Mouse (Mus musculus): ENCODE measurements around the gene Abtb2. TPM values are rescaled to one million over a fixed set of nuclear protein-coding genes. Genes with fewer than 3 reads are reported as not detected.
"Not testable (repeated sequence)": the region's sequence is repeated elsewhere in the genome, so short reads cannot be mapped to it uniquely, and the experiment has no call there.

Abtb2 gene
- 100 to 1,000 TPM in 2 of 26 experiments, 10 to 100 TPM in 8, 1 to 10 TPM in 16; 1.0 to 160 (median 6.2) TPM for total RNA-seq (2018; cell fraction: chromatin; rRNA removed)
- 10 to 100 TPM in 3 of 26 experiments, 1 to 10 TPM in 14, under 1 TPM in 9; 0.33 to 34.0 (median 2.0) TPM for total RNA-seq (2018; cell fraction: cytosol; rRNA removed)
- total RNA-seq (2018; cell fraction: nucleus; rRNA removed): 10 to 100 TPM in 11 of 26 experiments, 1 to 10 TPM in 15; 1.2 to 97.5 (median 8.2) TPM
- 0.14 to 1.7 TPM (median 0.55 TPM) in 3 replicates for polyA plus RNA-seq (2018)

DNA sequence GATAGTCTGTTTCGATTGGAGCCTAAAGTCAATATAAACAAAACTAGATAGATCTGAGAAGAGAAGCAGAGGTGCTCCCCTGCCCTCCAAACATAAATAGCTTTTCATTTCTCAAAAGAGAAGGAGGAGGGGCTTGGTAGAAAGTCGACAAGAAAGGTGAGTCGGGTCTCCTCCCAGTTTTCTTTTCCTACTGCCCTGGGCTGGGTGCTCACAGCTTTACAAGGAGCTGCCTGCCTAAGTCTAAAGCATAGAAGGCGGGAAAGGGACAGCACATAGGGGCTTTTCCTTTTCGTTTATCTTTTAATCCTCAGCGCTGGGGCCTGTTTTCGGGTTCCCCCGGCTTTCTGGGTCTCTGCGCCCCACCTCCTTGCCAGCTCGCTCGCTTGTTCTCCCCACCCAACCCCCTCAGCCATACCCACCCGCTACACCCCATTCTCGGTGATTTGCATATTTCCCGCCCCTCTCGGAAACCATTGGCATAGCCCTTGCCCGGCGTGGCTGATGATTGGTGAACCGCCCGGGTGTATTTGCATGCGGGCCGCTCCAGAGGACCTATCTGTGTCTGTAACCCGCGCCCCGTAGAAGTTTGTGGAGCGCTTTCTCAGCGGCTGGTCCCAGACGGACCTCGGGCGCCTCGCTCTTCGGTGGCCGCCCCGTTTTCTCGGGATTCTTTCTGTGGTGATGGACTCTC lies at the start of gene Abtb2:
Gene Abtb2 (plus strand): TSS at position 579 of the 691 bp plus-strand sequence.
- peak within 1 kb of the TSS; percentile 39 for H3K4me3 ChIP-seq (ENCODE audit: inconsistent target)
- H3K36me3 ChIP-seq (ENCODE audit: inconsistent target): no peaks in the 10 kb centered on the region
- H3K79me2 ChIP-seq (ENCODE audit: inconsistent target): no peaks in the 10 kb centered on the region
- under 1% methylated on average over 32 of the region's 34 CpGs for WGBS (ENCODE audit: missing documents)
- no peak within 1 kb of the TSS for H3K27ac ChIP-seq

DNA sequence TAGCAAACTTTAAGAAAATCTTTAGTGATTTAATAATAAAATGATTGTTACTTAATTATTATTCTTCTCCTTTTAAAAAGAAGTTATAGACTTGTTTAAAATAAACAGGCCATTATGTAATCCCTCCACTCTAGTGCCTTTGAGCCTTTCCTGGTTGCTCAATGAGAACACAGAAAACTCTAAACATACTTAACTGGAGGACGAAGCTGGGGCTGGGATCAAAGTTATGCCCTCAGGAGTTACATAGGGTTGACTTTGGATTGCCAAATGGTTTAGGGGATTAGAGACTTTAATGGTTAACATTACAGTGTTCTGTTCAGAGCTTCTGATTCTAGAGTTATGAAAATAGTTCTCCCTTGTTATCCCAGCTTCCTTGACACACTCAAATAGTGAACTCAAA lies 49.6 kb upstream of the Abtb2 start:
- H3K36me3 ChIP-seq (ENCODE audit: inconsistent target): no peaks in the 10 kb centered on the region
- no peak overlapping the region for H3K4me3 ChIP-seq (ENCODE audit: inconsistent target)
- H3K79me2 ChIP-seq (ENCODE audit: inconsistent target): no peaks in the 10 kb centered on the region
- no peak overlapping the region for H3K27ac ChIP-seq
- WGBS (ENCODE audit: missing documents): 100% methylated on average over 1 of the region's 1 CpGs

DNA sequence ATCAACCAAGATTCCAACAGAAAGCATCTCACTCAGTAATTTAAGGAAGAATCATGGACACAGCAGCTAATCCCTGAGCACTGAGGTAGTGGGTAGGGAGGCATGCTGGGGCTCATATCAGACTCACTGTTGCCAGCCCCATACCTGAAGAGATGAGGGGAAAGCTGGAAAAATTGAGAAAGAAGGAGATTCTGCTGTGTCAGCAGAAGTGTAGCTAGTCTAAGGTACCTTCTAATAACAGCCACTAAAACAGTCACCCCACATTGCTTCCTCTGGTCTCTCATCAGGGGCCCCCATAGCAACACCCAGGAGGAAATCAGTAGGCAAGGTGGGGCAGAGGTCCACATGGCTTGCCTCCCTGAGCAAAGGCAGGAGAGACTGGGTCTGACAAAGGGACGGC lies 40.5 kb upstream of the Abtb2 start:
- no peak overlapping the region for H3K4me3 ChIP-seq (ENCODE audit: inconsistent target)
- WGBS (ENCODE audit: missing documents): 100% methylated on average over 1 of the region's 1 CpGs

DNA sequence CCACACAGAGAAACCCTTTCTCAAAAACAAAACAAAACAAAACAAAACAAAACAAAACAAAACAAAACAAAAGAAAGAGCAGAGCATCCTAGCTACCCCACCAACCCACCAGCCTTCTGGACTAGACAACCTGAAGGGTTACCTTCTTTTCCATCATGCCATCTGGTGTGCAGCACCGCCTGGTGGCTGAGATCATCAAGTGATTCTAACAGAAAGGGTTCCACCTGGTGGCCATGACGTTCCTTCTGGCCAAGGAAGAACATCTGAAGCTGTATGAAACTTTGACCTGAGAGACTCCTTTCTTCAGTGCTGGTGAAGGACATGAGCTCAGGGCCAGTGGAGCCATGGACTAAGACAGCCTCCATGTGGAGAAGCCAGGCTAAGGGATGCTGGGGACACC lies 19.0 kb upstream of the Abtb2 start:
- Histone ChIP-seq H3K27ac (no peak overlapping the region), H3K36me3 (ENCODE audit: inconsistent target) (no peaks in the 10 kb centered on the region), H3K79me2 (ENCODE audit: inconsistent target) (no peaks in the 10 kb centered on the region), H3K4me3 (ENCODE audit: inconsistent target) (no peak overlapping the region)
- 0% methylated on average over 2 of the region's 2 CpGs for WGBS (ENCODE audit: missing documents)

More for the DNA sequence above, 40.5 kb upstream of the Abtb2 start:
- no peak overlapping the region for H3K27ac ChIP-seq
- no peaks in the 10 kb centered on the region for H3K79me2 ChIP-seq (ENCODE audit: inconsistent target)
- no peaks in the 10 kb centered on the region for H3K36me3 ChIP-seq (ENCODE audit: inconsistent target)

DNA sequence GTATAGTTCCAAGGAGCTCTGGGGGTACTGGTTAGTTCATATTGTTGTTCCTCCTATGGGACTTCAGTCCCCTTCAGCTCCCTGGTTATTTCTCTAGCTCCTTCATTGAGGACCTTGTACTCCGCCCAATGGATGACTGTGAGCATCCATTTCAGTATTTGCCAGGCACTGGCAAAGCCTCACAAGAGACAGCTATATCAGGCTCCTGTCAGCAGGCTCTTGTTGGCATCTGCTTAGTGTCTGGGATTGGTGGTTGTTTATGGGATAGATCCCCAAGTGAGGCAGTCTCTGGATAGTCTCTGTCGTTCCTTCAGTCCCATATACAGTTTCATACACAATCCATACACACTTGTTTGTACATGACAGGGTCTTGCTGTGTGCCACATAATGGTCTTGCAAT lies 15.8 kb upstream of the Abtb2 start:
- 95% methylated on average over 2 of the region's 2 CpGs for WGBS (ENCODE audit: missing documents)
- not testable (repeated sequence) for H3K4me3 ChIP-seq (ENCODE audit: inconsistent target); H3K27ac ChIP-seq; H3K36me3 ChIP-seq (ENCODE audit: inconsistent target); H3K79me2 ChIP-seq (ENCODE audit: inconsistent target)

DNA sequence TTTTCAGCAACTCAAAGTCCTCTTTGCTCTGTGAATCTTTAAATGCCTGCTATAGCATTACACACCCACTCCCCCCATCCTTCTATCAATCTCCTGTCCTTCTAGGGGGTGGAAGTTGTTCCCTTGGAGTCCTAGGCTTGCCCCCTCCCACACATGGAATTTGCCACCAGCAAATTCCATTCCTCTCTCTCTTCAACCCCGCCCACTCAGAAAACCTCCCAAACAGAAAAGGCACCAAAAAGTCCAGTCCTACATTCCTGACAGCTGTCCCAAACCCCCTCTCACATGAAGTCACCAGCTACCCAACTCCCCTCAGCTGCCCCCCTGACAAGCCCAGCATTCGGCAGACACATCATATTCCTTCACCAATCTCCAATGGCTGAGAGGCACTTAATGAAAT lies 12.1 kb upstream of the Abtb2 start:
- Histone ChIP-seq H3K36me3 (ENCODE audit: inconsistent target) (no peaks in the 10 kb centered on the region), H3K4me3 (ENCODE audit: inconsistent target) (no peak overlapping the region), H3K79me2 (ENCODE audit: inconsistent target) (no peaks in the 10 kb centered on the region), H3K27ac (no peak overlapping the region)
- WGBS (ENCODE audit: missing documents): 83% methylated on average over 2 of the region's 2 CpGs

DNA sequence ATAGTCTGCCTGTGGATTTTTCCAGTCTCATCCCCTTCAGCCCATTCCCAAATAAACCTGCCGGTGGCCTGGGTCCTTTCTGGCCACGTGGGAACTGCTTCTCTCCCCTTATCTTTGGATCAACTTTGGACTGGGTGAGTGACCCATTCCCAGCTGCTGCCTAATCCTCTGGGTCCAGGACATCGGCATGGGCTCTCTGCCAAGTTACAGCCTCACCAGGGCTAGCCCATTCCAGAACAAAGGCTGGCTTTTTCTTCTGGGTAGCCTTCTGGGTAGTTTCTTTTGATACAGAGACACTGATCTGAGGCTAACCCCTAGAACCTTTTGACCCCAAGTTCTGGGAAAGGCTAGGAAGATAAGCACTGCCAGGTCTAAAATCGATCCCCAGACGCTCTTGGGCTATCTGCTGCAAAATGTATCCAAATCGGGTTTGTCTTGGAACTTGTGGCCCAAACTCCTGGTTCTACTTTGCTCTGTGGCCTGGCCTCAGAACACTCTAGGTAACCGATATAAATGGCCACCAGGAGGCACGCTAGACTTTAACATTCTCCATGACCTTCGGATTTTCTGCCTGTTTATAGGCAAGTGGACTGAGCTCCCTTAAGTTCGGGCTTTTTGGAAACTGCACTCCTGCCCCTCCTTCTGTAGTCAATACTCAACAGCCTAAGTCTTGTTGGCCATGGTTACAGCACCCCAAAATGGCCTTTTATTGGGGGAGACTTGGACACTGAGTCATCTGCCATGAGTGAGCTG lies 9.8 kb upstream of the Abtb2 start:
- no peak overlapping the region for H3K4me3 ChIP-seq (ENCODE audit: inconsistent target)
- H3K36me3 ChIP-seq (ENCODE audit: inconsistent target): no peaks in the 10 kb centered on the region
- no peaks in the 10 kb centered on the region for H3K79me2 ChIP-seq (ENCODE audit: inconsistent target)
- no peak overlapping the region for H3K27ac ChIP-seq
- whole genome bisulfite sequencing (ENCODE audit: missing documents): 74% methylated on average over 10 of the region's 10 CpGs

DNA sequence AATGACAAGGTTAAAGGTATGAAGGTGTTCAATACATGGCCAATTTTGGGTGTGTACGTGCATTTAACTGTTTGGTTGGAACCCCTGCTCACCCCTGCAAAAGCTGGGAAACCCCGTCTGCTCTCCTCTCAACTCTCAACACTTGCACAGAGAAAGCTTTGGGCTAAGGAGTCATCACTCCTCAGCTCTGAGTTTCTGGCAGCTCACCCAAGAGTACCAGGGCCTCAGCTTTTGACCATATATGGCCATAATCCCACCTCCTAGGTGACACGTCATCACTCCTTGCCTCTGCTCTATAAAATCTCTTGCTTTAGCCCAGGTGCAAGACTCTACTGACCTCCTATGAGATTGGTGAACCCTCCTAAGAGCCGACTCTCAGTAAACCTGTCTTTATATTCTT lies 5.2 kb upstream of the Abtb2 start:
- H3K79me2 ChIP-seq (ENCODE audit: inconsistent target): no peaks in the 10 kb centered on the region
- WGBS (ENCODE audit: missing documents): 74% methylated on average over 4 of the region's 4 CpGs
- H3K4me3 ChIP-seq (ENCODE audit: inconsistent target): no peak overlapping the region
- no peak overlapping the region for H3K27ac ChIP-seq
- H3K36me3 ChIP-seq (ENCODE audit: inconsistent target): no peaks in the 10 kb centered on the region

DNA sequence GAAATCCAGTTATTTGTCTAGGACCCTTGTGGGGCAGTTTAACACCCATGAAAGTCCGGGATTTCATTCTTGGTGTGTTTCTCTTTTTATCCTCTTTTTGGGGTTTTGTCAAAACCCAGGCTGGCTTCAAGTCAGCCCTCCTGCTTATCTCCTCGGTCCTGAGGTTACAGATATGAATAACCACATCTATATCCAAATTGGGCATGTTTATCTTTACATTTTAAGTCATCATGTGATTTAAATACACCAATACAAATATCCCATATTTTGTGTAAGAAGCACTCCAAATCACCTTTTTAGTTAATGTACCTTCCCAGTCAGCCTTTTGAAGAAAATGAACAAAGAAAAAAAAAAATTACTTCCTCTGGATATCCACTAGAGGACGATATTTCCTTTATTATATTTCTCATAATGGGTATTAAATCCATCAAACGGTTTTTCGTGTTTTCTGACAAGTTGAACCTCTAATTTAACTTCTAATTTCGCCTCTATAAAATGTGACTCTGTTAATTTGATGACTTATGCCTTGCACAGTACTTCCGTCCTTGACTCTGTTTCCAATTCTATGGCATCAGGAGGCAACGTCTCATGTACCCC lies 1.6 kb upstream of the Abtb2 start:
- Histone ChIP-seq H3K36me3 (ENCODE audit: inconsistent target) (no peaks in the 10 kb centered on the region), H3K27ac (no peak overlapping the region), H3K79me2 (ENCODE audit: inconsistent target) (no peaks in the 10 kb centered on the region), H3K4me3 (ENCODE audit: inconsistent target) (no peak overlapping the region)
- WGBS (ENCODE audit: missing documents): 13% methylated on average over 8 of the region's 8 CpGs

DNA sequence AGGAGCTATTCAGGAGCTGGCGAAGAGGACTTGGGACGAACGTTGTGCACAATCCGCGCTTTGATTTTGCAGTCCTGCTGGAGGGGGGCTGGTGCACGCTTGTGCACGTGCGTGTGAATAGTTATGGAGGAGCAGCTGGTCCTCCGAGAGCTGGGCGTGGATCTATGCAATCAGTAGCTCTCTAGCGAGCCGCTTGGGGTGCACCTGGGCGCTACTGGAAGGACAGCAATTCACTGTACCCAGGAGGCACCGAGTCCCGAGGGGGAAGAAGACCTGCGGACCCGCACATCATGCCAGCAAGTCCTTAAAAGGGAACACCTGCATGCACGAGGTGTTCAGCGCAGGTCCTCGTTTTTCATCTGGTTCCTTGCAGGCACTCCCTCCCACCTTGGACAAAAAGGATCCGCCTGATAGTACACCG lies 929 bp upstream of the Abtb2 start:
- H3K36me3 ChIP-seq (ENCODE audit: inconsistent target): no peaks in the 10 kb centered on the region
- WGBS (ENCODE audit: missing documents): 4% methylated on average over 19 of the region's 22 CpGs
- no peak overlapping the region for H3K27ac ChIP-seq
- H3K4me3 ChIP-seq (ENCODE audit: inconsistent target): peak overlapping the region; percentile 39
- no peaks in the 10 kb centered on the region for H3K79me2 ChIP-seq (ENCODE audit: inconsistent target)

DNA sequence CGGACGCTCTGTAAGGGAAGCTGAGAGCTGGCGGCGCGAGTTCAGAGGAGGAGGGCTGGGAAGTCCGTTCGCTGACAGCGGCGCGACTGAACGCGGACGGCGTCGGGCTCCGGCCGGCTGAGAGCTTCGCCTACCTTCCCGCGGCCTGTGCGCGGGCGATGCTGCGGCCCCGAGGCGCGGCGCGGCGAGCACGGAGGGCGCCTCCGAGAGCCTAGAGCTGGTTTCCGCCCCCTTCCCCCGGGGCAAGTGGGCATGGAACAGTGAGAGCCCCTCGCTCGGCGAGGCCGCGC lies 258 bp downstream of the Abtb2 start:
- Histone ChIP-seq H3K79me2 (ENCODE audit: inconsistent target) (no peaks in the 10 kb centered on the region), H3K27ac (no peak overlapping the region), H3K36me3 (ENCODE audit: inconsistent target) (no peaks in the 10 kb centered on the region), H3K4me3 (ENCODE audit: inconsistent target) (peak overlapping the region; percentile 39; the same call in 1 of the 2 replicates)
- WGBS (ENCODE audit: missing documents): 0% methylated on average over 39 of the region's 40 CpGs

DNA sequence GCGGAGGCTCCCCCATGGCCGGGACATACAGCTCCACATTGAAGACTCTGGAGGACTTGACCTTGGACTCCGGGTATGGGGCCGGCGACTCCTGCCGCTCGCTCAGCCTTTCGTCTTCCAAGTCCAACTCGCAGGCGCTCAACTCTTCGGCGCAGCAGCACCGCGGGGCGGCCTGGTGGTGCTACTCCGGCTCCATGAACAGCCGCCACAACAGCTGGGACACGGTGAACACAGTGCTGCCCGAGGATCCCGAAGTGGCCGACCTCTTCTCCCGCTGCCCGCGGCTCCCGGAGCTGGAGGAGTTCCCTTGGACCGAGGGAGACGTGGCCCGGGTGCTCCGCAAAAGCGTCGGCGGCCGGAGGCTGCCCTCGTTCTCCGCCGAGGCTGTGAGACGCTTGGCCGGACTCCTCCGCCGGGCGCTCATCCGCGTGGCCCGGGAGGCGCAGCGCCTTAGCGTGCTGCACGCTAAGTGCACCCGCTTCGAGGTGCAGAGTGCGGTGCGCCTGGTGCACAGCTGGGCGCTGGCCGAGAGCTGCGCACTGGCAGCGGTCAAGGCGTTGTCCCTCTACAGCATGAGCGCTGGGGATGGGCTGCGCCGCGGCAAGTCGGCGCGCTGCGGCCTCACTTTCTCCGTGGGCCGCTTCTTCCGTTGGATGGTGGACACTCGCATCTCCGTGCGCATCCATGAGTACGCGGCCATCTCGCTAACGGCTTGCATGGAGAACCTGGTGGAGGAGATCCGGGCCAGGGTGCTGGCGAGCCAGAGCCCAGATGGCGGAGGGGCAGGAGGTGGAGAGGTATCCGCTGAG lies 807 bp downstream of the Abtb2 start:
- Histone ChIP-seq H3K4me3 (ENCODE audit: inconsistent target) (peak overlapping the region; percentile 3; the same call in 1 of the 2 replicates), H3K27ac (no peak overlapping the region), H3K36me3 (ENCODE audit: inconsistent target) (no peaks in the 10 kb centered on the region), H3K79me2 (ENCODE audit: inconsistent target) (no peaks in the 10 kb centered on the region)
- WGBS (ENCODE audit: missing documents): 4% methylated on average over 76 of the region's 79 CpGs

DNA sequence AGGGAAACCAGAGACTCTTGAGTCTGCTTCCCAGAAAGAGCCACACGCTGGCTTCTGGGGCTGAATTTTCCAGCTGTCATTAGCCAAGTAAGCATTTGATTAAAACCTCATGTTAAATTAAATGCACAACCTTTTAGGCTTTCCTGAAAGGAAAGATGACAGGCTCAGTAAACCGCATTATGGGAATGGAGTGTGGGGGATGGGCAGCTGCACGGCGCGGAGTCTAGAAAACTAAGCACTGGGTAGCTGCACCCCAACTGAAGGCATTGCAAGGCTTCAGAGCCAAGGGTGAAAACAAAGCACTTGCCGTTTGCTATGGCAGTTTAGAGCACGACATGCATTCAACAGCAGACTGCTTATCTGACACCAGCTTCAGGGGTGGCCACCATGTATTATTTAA lies 2.1 kb downstream of the Abtb2 start:
- Histone ChIP-seq H3K79me2 (ENCODE audit: inconsistent target) (no peaks in the 10 kb centered on the region), H3K27ac (no peak overlapping the region), H3K4me3 (ENCODE audit: inconsistent target) (no peak overlapping the region), H3K36me3 (ENCODE audit: inconsistent target) (no peaks in the 10 kb centered on the region)
- 75% methylated on average over 7 of the region's 7 CpGs for WGBS (ENCODE audit: missing documents)

DNA sequence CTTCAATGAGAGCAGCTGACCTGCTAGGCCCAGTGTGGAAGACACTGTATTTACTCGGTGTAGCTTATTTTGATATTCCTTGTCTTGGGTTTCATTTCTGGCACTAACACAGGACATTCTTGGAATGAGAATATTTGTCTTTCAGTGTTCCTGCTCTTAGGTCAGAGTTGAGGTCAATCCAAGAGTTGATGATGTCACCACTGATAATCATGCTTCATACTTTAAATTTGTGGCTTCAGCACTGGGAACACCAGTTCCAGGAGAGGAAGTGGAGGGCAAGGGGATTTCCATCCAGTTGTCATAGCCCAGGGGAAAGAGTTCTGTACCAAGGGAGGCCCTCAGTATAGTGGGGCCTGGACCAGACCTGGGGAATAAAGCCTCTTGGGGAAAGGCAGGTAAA lies 3.6 kb downstream of the Abtb2 start:
- Histone ChIP-seq H3K4me3 (ENCODE audit: inconsistent target) (no peak overlapping the region), H3K36me3 (ENCODE audit: inconsistent target) (no peaks in the 10 kb centered on the region), H3K27ac (no peak overlapping the region), H3K79me2 (ENCODE audit: inconsistent target) (no peaks in the 10 kb centered on the region)
- WGBS (ENCODE audit: missing documents): 93% methylated on average over 1 of the region's 1 CpGs
